Mouse (Mus musculus) neutrophil, adult 65 days (primary cell): ENCODE results near the gene Abcb1a. TPM values are rescaled to one million over a fixed set of nuclear protein-coding genes. Genes with fewer than 3 reads are reported as not detected.

Source experiments
- total RNA-seq: library from RNA; stranded (reverse); gene quantifications from 2 replicates; pipeline ENCODE4 v1.2.4, GENCODE M21; 2023

Abcb1a gene
- 0.18 TPM in 1 of 2 replicates, not detected in the other for total RNA-seq

DNA sequence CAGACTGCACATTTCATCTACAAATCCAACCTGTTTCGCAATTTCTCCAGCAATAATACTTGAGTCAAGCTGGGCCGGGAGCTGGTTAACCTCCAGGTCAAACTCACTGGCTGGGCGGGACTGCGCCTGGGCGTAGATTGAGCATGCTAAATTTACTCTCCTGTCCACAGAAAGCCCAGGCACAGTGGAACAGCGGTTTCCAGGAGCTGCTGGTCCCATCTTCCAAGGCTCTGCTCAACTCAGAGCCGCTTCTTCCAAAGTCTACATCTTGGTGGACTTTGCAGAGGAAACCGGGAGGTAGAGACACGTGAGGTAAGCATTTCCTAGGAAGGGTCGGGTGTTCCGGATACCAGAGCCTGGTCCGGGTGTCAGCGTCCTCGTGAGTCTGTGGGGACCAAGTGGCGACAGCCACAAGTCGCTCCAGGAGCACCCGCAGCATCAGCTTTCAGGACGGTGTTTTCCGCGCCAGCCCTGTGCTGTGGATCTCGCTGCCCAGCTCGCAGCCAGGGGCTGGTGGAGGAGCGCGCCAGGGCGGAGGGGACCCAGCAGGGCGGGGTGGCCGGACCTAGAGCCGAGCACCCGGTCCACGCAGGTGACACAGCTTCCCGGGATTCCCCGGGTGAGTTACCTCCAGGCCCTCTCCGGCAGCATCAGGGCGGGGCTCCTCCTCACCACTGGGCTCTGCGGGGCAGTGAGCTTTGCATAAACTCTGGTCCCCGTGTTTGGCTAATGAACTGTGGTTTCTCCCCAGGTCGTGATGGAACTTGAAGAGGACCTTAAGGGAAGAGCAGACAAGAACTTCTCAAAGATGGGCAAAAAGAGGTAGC, at the start of gene Abcb1a:
Abcb1a (plus strand) TSS at position 167 of the 827 bp plus-strand sequence.

DNA sequence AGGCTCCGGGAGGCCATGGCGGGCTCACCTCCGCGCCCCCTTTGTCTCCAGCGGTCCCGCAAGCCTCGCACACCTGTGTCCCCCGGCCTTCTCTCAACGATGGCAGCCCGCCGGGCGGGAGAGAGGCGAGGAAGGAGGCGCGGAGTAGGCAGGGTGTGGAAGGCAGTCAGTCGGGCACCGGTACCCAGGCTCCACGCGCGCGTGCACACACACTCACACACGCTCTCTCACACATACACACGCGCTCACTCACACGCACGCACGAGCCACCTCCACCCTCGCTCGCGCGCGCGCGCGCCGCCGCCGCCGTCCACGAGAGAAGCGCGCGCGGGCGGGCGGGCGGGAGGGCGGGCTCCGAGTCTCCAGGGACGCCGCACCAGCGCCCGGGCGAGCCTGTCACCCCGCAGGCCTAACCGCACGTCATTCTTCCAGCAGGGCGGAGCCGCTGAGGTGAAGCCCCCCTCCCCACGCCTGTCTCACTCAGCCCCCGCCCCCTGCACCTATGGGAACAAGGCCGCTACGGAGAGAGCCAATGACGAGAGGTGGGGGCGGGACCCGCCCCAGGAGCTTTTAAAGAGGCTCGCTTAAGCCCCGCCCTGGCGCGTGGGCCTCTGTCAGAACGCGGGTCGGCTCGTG, 37.2 kb upstream of the Abcb1a start, which contains the start of gene Rundc3b:
Rundc3b (minus strand) TSS at position 357 of the 636 bp plus-strand sequence.

Other genes with a start within 250 kb of the Abcb1a start
- gene Dbf4, start 237.4 kb upstream of the Abcb1a start, total RNA-seq = 32.3 and 40.7 TPM in 2 replicates
- gene Slc25a40, start 237.2 kb upstream of the Abcb1a start, total RNA-seq = 3.2 and 5.8 TPM in 2 replicates
- gene Rundc3b, start 37.1 kb upstream of the Abcb1a start, total RNA-seq = not detected in 2 replicates
- gene Abcb1b, start 138.1 kb downstream of the Abcb1a start, total RNA-seq = 2.5 and 6.6 TPM in 2 replicates
- 1.0 and 1.8 TPM in 2 replicates for gene Abcb4, start 233.6 kb downstream of the Abcb1a start, total RNA-seq